Mouse (Mus musculus) natural killer cell, adult 2 months (primary cell): ENCODE results near the gene Thap4.
A peak's percentile ranks its signal among the peaks of the same experiment; 100 is the strongest.
"Not testable (repeated sequence)": the region's sequence is repeated elsewhere in the genome, so short reads cannot be mapped to it uniquely, and the experiment has no call there.

Source experiments
- DNase-seq, 2 experiments: peaks; one replicate each; pipeline ENCODE4 v3.0.0; 2022; ENCODE audit warnings: low spot score in 2 of 2

Gene Thap4

DNA sequence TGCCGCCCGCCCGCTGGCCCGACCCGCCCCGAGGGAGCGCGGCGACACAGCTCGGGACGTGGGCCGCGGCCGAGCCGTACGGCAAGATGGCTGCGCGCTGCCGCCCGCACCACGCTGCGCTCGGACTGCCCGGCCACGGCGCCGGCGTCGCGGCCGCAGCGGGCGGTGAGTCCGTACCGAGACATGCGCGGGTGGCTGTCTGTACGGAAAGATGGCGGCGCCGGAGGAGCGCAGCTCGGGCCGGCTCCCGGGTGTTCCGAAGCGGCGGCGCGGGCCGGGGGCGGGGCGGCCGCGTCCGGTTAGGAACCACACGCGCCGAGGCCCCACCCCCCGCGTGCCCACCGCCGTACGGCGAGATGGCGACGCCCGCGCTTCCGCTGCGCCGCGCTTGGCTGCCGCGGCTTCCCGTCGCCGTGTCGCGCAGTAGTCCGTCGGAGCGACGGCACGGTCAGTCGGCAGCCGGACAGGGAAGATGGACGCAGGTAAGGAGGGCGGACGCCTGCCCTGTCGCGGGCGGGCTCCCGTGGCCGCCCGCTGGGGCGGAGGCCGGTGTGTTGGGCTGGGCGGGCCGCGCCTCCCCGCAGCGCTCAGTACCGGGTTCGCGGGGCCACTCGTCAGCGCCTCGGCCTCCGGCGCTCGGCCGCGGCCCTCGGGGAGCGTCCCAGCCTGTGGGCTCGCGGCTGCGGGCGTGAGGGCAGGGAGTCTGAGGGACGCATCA lies at the start of gene Thap4:
Gene Thap4 (minus strand): TSS at position 292 of the 718 bp plus-strand sequence.
- peak; percentile 75 to 81 for DNase-seq

DNA sequence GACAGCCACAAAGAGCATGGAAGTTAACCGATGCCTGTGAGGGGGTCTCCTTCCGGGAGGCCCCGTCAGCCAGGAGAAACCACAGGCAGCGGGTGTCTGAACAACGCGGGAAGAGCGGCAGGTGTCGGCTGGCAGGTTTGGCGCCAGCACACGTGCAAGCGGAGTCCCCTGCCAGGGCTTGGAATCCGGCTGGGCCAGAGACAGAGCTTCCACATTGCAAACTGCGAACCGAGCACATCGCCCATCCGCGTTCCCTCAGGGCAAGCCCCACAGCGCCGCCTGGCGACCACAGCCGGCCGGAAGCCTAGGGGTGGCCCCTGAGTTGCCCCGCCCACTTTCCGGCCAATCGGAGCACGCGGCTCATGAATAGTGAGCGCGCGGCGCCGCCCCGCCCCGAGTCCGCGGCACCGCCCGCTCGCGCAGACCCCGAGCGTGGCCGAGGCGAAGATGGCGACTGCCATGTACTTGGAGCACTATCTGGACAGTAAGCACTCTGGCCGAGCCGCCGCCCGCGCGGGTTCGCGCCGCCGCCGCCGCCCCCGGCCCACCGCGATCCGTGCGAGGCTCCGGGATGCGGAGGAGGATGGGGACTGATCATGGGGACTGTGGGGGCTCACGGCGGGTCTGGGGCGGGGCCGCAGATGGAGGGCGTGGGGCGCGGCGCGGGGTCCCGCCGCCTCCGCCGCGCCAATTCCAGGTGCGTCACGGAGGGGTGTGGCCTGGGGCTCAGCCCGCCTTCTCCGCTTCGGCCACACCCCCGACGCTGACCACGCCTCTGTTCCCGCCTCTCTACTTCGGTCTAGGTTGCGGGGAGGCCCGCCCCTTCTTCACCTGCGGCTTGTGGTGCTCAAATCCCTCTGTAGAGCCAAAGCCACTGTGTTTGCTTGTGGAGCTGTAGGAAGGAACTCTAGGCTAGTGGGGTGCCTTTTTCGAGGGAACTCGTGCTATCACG lies 49.2 kb upstream of the Thap4 start, which contains the start of gene Ing5:
Gene Ing5 (plus strand): TSS at position 410 of the 952 bp plus-strand sequence.
- peak; percentile 99 for DNase-seq

DNA sequence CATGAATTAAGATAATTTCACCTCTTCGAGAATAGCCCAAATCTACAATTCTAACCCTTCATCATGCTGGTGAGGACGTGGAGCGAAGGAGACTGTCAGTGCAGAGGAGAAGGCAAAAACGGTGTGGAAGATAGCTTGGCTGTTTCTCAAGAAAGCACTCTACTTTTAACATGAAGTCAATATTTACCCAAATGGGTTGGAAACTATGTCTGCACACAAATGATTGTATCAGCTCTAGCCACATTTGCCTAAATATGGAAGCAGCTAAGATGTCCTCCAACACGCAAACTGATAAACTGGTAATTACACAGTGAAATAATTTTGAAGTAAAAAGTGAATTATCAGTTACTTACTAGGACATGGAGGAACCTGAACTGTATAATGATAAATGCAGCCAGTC lies 48.1 kb upstream of the Thap4 start:
- no peak for DNase-seq

DNA sequence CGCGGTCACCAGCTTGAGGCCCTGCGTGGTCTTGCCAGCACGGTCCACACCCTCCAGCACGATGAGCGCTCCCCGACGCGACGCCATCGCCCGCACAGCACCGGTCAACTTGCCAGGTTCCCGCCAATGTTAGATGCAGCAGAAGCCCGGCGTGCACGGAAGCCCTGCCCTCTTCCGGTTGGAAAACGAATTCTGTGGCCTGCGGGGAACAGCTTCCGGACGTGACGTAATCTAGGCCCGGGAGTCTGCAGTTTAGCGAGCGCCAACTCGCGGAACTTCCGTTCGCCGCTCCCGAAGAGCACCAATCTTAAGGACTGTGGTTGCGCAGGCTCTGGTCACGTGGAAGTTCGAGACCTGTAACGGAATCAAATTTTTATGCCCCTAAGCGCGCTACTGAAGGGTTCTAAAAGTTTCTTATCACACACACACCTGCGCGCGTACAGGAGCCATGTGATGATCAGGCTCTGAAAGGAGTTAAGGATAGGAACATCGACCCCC lies 47.1 kb upstream of the Thap4 start, which contains the start of gene Dtymk:
Gene Dtymk (minus strand): TSS at position 194 of the 498 bp plus-strand sequence.
- peak; percentile 86 to 88 for DNase-seq

DNA sequence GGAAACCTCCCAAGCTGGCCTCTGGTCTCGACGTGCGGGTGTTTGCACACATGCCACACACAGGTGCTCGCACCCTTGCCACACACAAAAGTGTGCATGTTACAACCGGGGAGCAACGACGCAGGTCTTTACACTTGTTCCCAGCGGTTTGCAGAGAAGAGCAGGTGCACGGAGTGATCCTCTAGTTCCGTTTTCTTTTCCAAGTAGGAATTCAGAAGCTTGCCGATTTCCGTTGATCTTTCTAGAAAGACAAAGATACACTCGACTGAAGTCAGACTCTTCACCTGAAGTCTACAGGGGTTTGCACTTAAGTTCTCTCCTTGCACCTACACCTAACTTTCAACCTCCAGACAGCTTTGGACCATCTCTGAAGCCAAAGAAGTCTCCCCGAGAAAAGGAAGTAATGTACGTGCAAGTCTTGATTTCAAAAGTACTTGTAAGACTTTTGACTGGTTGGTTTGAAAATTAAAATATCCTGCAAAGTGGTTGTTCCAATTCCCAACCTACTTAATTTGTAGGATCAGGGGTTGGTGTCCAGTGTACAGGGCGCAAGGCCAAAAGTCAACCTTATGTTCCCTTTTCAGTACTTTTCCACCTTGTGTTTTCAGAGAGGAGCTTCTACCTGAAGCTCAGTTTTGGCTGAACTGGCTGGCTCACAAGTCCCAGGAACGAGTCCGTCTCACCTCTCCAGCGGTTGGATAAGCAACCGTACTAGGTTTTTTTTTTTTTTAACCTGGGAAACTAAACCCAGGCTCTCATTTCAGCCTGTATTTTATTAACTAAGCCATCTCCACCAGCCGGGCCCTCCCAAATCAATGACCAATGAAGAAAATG lies 46.2 kb upstream of the Thap4 start:
- no peak for DNase-seq

DNA sequence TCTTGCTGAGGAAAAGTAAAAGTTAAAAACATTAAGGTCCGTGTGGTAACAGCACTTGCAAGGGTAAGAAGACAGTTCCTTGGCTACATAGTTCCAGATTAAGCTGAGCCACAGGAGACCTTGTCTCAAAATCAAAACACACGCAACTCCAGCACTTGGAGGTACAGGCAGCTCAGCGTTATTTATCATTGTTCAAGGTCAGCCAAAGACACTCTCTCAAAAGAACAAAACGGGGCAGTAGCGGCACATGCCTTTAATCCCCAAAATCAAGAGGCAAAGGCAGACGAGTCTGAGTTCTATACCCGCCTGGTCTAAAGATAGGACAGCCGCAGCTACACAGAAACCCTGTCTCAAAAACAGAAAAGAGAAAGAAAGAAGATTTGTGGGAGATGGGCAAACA lies 41.2 kb upstream of the Thap4 start:
- DNase-seq = no peak

DNA sequence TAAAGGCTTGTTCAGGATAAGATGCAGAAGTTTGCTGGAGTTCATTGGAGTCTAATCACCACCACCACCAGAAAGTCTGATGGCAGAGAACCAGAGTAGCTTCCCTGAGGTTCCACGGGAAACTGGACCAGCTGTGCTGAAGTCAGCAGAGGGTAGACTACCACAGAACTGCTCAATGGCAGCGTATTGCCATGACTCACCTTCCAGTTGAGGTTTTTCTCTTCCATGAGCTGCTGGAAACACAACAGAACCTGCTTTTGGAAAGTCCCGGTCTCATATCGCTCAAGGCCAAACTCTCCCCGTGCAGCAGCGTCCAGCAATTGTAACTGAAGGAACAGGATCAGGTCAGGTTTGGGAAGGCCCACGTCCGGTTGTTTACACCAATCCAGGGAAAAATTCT lies 39.9 kb upstream of the Thap4 start:
- no peak for DNase-seq

DNA sequence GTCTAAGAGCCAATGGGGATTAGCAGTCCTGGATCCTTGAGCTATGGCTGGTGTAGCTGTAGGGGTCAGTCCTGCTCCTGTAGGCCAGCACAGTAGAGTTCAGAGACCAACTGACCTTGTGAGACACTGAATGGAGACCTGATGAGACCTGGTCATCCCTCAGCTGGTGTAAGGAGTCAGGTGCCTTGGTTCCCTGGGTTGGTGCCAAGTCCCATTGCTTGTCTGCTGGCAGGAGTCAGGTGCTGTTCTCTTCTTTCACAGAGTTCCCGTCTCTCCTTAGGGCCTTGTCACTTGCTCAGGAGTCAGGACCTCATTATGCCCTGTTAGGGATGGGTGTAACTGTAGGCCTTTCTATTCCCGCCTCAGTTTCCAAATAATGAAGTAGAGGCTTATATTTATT lies 32.2 kb upstream of the Thap4 start:
- no peak for DNase-seq

DNA sequence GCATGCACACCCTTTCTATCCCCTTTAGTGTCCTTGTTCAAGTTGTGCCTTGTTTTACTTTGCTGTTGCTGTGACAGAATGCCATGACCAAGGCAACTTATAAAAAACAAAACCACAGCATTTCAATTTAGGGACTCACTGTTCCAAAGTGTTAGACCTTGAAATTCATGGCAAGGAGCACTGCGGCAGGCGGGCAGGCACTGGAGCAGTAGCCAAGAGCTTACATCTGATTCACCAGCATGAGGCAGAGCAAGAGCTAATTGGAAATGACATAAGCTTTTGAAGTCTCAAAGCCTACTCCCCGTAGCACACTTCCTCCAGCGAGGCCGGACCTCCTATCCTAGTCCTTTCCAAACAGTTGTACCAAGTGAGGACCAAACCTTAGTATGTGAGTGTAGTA lies 22.0 kb upstream of the Thap4 start:
- no peak for DNase-seq

DNA sequence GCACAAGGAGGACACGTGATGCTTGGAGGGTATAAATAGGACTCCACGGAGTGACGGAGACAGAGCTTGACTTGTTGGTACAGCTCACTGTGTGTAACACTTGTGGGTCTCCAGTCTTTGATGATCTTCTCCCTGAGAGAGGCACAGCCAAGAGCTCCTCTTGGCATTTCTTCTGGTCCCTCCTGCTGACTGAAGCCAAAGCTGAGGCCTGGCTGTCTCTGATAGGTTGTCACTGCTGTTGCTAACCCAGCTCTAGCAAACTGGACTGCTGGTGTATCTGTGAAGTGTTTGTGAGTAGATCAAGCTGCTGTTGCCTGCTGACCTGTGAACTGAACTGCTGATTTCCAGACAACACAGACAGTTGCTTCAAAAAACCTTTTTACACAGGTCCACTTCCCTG lies 15.2 kb upstream of the Thap4 start:
- no peak for DNase-seq

DNA sequence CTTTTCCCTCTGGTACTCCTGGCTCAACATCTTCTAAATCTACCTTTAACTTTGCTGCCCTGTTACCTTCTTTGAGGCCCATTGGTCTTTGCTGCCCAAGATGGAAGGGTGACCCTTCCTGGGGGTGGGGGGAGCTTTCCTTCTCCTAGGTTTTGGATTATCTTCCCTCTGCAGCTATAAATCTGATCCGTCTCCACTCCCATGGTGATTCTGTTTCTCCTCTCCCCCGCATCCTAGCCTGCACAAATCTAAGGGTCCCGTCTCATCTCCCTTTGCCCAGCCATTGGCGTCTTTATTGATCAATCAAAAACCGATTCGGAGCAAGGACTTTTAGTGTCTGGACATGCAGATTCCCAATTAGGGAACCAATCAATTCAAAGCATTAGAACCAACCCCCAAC lies 12.9 kb upstream of the Thap4 start:
- no peak for DNase-seq

DNA sequence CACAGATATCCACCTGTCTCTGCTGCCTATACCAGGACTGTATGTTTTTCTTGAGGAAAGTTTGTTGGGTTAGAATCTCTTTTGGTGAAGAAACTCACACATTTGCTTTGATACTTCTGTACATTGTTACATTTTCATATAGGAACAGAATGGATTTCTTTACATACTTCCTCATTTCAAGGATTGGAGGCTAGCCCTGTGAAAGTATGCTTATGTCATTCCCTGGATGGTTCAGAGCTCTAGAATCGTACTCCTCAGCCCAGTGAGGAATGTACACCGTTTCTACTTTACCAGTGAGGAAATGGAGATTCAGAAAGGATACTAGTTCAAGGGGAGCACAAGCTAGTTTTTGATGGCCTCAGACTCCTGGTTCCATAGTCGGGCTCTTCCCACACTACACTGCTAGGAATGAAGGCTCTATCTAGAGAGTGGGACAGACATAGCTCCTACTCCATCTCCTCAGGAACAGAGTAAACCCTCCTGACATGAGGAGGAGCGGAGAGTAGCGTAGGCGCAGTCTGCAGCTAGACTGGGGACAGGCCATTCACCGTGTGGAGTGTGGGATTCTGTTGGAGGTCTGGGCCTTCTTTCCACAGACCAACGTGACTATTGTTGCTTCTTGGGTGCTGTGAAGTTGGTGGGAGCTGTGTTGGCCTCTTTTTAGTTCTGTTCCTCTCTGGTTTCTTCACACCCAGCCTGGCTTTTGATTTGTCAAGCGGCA lies 10.4 kb upstream of the Thap4 start:
- no peak for DNase-seq

DNA sequence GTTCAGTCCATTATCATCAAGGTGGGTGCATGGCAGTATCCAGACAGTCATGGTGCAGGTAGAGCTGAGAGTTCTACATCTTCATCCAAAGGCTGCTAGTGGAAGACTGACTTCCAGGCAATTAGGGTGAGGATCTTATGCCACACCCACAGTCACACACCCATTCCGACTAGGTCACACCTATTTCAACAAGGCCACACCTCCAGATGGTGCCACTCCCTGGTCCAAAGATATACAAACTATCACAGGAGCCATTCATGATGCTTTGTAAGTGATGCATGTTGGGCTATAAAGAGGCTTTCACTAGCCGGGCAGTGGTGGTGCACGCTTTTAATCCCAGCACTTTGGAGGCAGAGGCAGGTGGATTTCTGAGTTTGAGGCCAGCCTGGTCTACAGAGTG lies 8.9 kb upstream of the Thap4 start:
- not testable (repeated sequence) for DNase-seq

DNA sequence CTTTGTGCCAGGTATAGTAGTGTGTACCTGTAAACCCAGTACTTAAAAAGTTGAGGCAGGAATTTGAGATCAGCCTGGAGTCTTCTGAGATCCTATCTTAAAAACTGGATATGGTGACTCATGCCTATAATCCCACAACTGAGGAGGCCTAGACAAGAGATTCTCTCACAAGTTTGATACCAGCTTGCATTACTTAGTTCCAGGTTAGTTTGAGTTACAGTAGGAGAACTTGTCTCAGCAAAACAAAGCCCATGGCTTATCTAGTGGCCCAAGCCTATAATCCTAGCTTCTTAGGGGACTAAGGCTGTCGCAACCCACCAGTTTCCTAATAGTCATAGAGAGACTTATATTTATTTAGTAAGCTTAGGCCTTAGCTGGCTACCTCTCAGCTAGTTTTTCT lies 5.4 kb upstream of the Thap4 start:
- no peak for DNase-seq

DNA sequence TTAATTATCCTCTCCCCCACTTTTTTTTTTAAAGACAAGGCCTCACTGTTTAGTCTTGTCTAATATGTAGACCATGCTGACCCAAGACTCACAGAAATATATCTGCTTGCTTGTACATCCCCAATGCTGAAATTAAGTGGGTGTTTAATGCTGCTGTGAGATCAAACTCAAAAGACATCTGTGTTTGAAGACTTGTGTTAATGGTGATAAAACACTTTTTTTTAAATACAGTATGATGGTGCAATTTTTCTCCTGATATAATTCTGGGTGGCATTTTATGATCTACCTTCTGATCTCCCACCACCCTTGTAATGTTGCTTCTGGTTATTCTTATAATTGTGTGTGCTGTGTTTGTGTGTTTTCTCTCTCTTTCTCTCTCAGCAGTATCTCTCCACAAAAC lies 1.5 kb upstream of the Thap4 start:
- DNase-seq = no peak

DNA sequence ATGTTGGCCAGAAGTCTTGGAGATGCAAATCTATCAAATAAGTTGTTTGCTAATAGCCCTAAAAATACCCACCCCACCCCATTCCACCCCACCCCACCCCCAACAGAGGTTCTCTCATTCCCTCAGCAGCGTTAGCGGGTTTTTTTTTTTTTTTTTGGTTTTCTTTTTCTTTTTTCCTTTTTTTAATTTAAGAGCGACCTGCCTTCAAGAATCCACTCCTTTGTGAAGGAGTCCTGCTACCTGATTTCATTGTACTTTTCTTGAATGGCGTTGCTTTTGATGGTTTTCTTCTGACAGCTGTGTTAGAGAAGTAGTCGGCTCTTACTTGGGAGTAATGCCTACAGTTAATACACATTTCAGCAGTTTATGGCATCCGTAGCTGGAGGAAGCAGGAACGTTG lies 954 bp upstream of the Thap4 start:
- no peak for DNase-seq

DNA sequence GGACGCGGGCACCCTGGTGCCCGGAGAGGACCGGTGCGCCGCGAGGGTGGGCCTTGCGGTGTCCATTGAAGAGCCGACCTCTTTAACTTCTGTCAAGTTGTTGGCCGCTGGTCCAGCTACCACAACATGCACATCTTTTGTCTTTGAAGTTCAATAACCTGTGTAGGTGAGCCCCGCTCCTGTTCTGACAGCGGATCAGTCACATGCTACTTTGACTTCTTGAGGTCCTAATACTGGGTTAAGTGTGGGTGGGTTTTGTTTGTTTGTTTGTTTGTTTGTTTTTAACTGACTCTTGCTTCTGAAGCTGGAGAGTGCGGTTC lies 587 bp upstream of the Thap4 start:
- no peak for DNase-seq

DNA sequence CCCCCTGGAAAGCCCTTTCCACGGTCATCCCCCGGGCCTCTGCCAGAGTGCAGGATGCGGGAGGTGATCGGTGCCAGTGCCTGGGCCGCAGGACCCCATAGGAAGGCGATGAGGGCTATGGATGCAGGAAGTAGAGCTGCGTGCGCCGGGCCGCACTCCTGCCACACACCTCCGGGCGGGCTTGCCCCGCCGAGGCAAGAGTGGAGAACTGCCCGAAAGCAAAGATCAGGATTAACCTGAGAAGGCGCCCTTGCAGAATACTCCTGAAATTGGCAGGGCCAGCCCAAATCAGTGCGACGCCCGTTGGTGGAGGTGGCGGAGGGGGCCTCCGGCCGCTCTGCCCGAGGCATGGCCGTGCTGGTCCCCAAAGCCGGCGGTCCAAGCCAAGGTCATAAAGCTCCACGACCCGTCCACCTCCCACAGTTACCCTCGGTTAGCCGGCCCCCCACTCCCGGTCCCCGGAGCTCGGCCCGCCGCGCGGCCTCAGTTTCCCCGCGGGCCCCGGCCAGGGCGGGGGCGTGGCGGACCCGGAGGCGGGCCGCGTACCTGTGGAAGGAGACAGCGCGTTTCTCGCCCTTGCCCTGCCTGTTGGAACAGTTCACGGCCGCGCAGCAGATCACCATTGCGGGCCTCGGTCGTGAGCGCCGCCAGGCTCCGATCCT lies 622 bp downstream of the Thap4 start:
- peak; percentile 8 to 18 for DNase-seq

DNA sequence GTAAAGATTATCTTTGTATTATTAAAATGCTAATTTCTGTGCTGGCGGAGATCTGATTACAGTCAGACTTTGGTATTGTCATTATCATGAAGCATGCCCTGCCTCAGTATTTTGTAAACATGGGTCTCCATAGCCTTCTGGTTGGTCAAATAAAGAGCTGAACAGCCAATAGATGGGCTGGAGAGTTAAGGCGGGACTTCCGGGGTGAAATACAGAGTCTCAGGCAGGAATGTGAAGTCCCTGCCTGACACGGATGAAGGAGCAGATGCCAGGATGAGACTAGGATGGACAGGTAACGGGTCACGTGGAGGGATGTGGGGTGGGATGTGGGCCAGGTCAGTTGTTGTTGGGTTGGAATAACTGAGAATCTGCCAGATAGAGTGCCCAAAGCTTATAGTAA lies 3.4 kb downstream of the Thap4 start, which contains the start of gene Atg4b:
Gene Atg4b (plus strand): TSS at position 211 of the 400 bp plus-strand sequence.
- no peak for DNase-seq

DNA sequence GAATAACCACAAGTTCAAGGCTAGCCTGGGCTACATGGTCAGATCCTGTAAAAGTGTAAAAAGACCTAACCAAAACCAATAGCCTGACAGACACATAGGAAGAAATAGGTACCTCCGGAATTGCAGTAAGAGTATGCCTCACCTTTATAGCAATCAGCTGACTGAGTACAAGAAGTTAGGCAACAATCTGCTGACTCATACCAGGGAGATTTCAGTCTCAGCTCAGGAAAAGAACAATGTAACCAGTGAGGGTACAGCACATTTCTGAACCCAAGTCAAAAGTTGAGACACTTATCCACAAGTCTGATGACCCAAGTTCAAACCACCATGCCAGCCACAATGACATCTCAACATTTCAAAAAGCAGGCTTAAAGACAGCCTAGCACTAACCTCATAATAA lies 6.1 kb downstream of the Thap4 start:
- DNase-seq = no peak

DNA sequence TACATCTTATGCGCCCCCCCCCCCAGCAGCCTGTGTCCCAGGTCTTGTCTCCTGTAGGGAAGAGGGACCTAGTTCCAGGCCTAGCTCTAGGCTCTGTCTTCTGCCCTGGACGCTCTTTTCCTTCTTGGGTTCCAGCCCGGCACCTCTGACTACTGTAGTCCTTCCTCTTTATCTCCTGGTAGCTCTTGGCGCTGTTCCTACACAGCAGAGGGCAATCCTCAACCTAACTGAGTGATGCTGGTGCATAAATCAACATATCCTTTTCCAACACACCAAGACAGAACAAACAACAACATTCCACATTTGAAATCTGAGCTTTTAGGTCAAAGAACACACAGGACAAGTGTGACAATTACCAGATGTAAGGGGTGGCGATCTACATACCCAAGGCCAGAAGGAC lies 8.5 kb downstream of the Thap4 start:
- no peak for DNase-seq
